Mouse (Mus musculus) leukemia stem cell, adult 10-12 weeks (primary cell): Measurements from ENCODE around the gene Mrps12. TPM values are rescaled to one million over a fixed set of nuclear protein-coding genes. Genes with fewer than 3 reads are reported as not detected.

ENCODE experiments used
- polyA plus RNA-seq: library from polyadenylated mRNA; stranded (reverse); fragments of >175 nt; gene quantifications from 2 replicates; pipeline ENCODE4 v1.2.3, GENCODE M21; 2012; ENCODE audit warnings: low replicate concordance

The Mrps12 gene
- 270 and 504 TPM in 2 replicates for polyA plus RNA-seq

DNA sequence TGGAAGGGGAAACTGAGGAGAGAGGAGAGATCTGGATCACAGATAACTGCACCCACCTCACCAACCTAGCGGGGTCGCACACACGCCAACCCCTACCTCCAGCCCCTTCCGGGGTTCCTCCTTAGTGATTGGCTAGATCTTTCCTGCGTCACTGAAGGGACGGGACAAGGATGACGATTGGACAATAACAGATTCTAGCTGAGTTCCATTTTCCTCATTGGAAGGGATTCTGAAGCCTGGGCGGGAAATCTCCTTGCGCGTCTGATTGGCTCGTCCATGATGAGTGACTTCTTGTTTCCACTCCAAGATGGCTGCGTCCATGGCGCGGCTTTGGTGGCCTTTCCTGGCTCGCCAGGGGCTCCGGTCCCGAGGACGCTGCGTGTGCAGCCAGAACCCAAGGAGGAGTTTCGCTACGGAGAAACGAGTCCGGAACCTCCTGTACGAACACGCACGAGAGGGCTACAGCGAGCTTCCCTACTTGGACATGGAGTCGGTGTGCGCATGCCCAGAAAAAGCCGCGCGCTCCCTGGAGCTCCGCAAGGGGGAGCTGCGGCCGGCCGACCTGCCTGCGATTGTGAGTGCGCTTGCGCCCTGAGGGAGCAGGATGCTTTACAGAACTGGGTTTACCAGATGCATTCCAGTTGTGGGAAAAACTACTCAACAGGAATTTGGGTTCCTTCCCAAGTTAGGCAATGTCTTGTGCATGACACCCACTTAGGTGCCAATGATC lies at the start of gene Mrps12, which contains the start of gene Sars2:
Gene Mrps12, minus strand, starts transcription at position 112 of the 730 bp plus-strand sequence.
Gene Sars2, plus strand, starts transcription at position 284 of the 730 bp plus-strand sequence.

GRCm38 (mm10) chr7:28788307-28789195 lies 46.9 kb upstream of the Mrps12 start, which contains the start of gene Rinl:
TSS of gene Rinl (plus strand) at chr7:28788969.

GRCm38 (mm10) chr7:28767462-28767965 lies 25.9 kb upstream of the Mrps12 start, which contains the start of gene Nfkbib:
TSS of gene Nfkbib (minus strand) at chr7:28767512.

GRCm38 (mm10) chr7:28766173-28766879 lies 24.7 kb upstream of the Mrps12 start, which contains the start of gene Sirt2:
TSS of gene Sirt2 (plus strand) at chr7:28766735.

DNA sequence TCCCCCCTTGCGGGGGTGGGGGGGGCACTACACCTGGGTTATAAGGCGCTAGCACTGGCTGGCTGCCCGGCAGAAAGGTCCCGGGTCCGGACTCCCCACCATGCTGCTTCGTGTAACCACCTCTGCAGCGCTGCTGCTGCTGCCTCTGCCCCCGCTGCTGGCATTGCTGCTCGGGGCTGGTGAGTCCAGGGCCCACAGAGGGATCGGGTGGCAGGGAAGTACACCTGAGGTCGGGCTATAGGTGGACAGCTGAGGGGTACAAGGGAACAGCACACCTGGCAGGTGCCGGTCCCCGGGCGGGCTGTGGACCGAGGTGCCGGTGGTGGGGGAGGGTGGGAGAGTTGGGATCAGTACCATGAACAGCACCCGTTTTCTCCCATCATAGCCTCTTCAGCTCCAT lies 14.5 kb upstream of the Mrps12 start, which contains the start of gene Ccer2:
Gene Ccer2, plus strand, starts transcription at position 96 of the 400 bp plus-strand sequence.

DNA sequence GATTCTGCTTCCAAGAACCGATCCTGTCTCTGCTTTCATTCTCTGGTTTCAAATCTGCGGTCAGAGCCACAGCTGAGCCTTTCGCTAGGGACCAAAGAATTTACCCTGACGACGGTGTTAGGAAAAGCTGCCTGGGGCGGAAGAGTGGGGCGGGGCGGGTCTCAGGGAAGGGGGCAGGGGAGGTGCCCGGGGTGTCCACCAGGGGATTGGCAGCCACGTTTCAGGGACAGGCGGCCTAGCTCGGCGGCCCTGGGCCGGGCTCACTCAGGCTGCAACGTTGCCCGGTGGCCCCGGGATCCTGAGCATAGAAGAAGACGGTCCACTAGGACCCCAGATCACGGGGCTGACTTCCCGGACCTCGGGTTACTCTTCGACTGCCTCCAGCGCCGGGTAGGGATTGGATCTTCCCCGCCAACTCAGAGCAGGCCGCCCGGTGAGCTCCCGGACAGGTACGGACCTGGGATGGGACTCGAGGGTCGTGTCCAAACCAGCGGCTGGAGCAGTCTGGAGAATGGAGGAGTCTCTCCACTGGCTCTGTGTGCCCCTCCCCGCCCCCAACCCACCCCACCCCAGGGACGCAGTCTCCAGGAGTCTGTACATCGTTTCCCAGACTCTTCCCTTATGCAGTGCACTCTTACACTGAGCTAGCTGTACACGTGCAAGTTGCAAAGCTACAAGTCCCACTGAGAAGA lies 24.9 kb downstream of the Mrps12 start, which contains the start of gene Fbxo17:
Gene Fbxo17, plus strand, starts transcription at position 215 of the 692 bp plus-strand sequence.

GRCm38 (mm10) chr7:28692545-28693320 lies 48.9 kb downstream of the Mrps12 start, which contains the start of gene Fbxo27:
TSS of gene Fbxo27 (plus strand) at chr7:28692849.

Other genes starting within 250 kb of the Mrps12 start
- not detected in 2 replicates for gene Ifnl2, start 231.4 kb downstream of the Mrps12 start, polyA plus RNA-seq
- gene Ifnl3, start 219.0 kb downstream of the Mrps12 start, polyA plus RNA-seq = not detected in 2 replicates
- gene Sycn, start 200.9 kb downstream of the Mrps12 start, polyA plus RNA-seq = not detected in 2 replicates
- gene Nccrp1, start 194.6 kb downstream of the Mrps12 start, polyA plus RNA-seq = 0.15 and 0.30 TPM in 2 replicates
- 121 and 137 TPM in 2 replicates for gene Samd4b, start 143.7 kb downstream of the Mrps12 start, polyA plus RNA-seq
- 59.1 and 63.0 TPM in 2 replicates for gene Pak4, start 143.6 kb downstream of the Mrps12 start, polyA plus RNA-seq
- not detected in 2 replicates for gene Acp7, start 110.5 kb downstream of the Mrps12 start, polyA plus RNA-seq
- gene Fbxo27, start 49.0 kb downstream of the Mrps12 start, polyA plus RNA-seq = 0.26 TPM in 2 replicates
- 0.34 and 0.60 TPM in 2 replicates for gene Fbxo17, start 25.0 kb downstream of the Mrps12 start, polyA plus RNA-seq
- 52.8 and 59.0 TPM in 2 replicates for gene Sars2, start 172 bp upstream of the Mrps12 start, polyA plus RNA-seq
- gene Ccer2, start 14.4 kb upstream of the Mrps12 start, polyA plus RNA-seq = 0.23 TPM in 1 of 2 replicates, not detected in the other
- gene Sirt2, start 24.9 kb upstream of the Mrps12 start, polyA plus RNA-seq = 114 and 160 TPM in 2 replicates
- gene Nfkbib, start 25.7 kb upstream of the Mrps12 start, polyA plus RNA-seq = 136 and 205 TPM in 2 replicates
- 96.6 and 114 TPM in 2 replicates for gene Rinl, start 47.1 kb upstream of the Mrps12 start, polyA plus RNA-seq
- gene Hnrnpl, start 66.7 kb upstream of the Mrps12 start, polyA plus RNA-seq = 590 and 675 TPM in 2 replicates
- 3.3 and 24.2 TPM in 2 replicates for gene Ech1, start 83.4 kb upstream of the Mrps12 start, polyA plus RNA-seq
- 2.6 TPM in 1 of 2 replicates, not detected in the other for gene Lgals4, start 92.0 kb upstream of the Mrps12 start, polyA plus RNA-seq
- 7.4 and 7.6 TPM in 2 replicates for gene Lgals7, start 122.0 kb upstream of the Mrps12 start, polyA plus RNA-seq
- gene Capn12, start 139.6 kb upstream of the Mrps12 start, polyA plus RNA-seq = 0.07 TPM in 1 of 2 replicates, not detected in the other
- gene Actn4, start 220.5 kb upstream of the Mrps12 start, polyA plus RNA-seq = 469 and 673 TPM in 2 replicates
- gene Eif3k, start 240.0 kb upstream of the Mrps12 start, polyA plus RNA-seq = 39.7 and 203 TPM in 2 replicates
- gene Map4k1, start 240.2 kb upstream of the Mrps12 start, polyA plus RNA-seq = 71.5 and 127 TPM in 2 replicates